Mouse (Mus musculus): ENCODE data around the gene Zfp260. TPM values are rescaled to one million over a fixed set of nuclear protein-coding genes. Genes with fewer than 3 reads are reported as not detected.

Zfp260 gene
- polyA plus RNA-seq, 1 experiment from 2014 or later = 48.6 TPM

DNA sequence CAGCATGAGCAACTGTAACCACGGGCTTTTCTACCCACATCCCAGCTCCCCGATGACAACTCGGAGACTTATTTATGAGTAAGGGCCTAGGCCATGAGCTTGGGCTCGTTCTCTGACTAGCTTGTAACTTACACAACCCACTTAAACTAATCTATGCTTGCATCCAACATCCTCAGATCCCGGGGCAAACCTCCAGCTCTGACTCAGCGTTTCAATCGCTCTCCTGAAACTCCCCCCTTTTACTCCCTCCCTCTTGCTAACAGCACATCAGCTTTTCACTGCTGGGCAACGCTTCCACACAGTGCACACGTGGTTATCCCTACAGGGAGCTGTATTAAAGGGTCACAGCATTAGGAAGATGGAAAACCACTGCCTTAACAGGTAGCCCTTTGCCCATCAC lies 8.1 kb upstream of the Zfp260 start:
- Histone ChIP-seq H3K27ac (ENCODE audit: low read depth, low read length) (no peak overlapping the region), H3K9ac (ENCODE audit: low read depth, low read length) (no peak overlapping the region), H3K4me3 (ENCODE audit: low read depth, low read length) (no peak overlapping the region), H3K27me3 (replicated peaks; ENCODE audit: control insufficient read depth, insufficient read depth, low read length) (no peaks in the 10 kb centered on the region), H3K36me3 (ENCODE audit: control insufficient read depth, insufficient read depth, low read length) (peaks cover 15% of the 10 kb centered on the region), H3K9me3 (ENCODE audit: control insufficient read depth, low read length) (no peaks in the 10 kb centered on the region), H3K4me1 (replicated peaks; ENCODE audit: control insufficient read depth, insufficient read depth, low read length) (peaks cover 9% of the 10 kb centered on the region; the same call in 1 of the 2 replicates), H3K4me2 (no peak overlapping the region)
- ATAC-seq (replicated peaks; ENCODE audit: low FRiP score) (no peak), DNase-seq (ENCODE audit: low spot score) (no peak)
- WGBS = 88% methylated on average over 9 of the region's 9 CpGs

DNA sequence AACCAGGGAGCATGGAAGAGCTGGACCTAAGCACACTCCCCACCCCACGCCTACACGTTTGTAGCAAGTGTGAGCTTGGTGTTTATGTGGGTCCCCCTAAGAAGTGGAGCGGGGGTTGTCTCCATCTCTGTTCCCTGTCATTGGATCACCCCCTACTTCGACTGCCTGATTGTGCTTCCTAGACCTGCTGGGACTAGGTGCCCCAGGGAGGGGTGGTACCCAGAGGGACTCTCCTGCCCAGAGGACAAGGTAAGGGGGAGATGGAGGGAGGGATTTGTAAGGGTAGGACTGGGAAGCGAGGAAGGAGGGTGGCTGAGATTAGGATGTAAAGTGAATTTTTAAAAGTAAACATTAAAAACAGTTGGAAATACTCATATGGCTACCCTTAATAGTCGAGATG lies 5.2 kb upstream of the Zfp260 start:
- peaks cover 15% of the 10 kb centered on the region; the same call in 1 of the 2 replicates for H3K4me1 ChIP-seq (replicated peaks; ENCODE audit: control insufficient read depth, insufficient read depth, low read length)
- no peaks in the 10 kb centered on the region for H3K27me3 ChIP-seq (replicated peaks; ENCODE audit: control insufficient read depth, insufficient read depth, low read length)
- peaks cover 13% of the 10 kb centered on the region for H3K36me3 ChIP-seq (ENCODE audit: control insufficient read depth, insufficient read depth, low read length)
- ATAC-seq (replicated peaks; ENCODE audit: low FRiP score) (no peak), DNase-seq (ENCODE audit: low spot score) (no peak)
- H3K9ac ChIP-seq (ENCODE audit: low read depth, low read length) = peak overlapping the region; percentile 77
- no peaks in the 10 kb centered on the region for H3K9me3 ChIP-seq (ENCODE audit: control insufficient read depth, low read length)
- peak overlapping the region; percentile 71 for H3K4me3 ChIP-seq (ENCODE audit: low read depth, low read length)
- no peak overlapping the region for H3K27ac ChIP-seq (ENCODE audit: low read depth, low read length)
- H3K4me2 ChIP-seq = peak overlapping the region; percentile 87
- WGBS = 22% methylated on average over 6 of the region's 6 CpGs

DNA sequence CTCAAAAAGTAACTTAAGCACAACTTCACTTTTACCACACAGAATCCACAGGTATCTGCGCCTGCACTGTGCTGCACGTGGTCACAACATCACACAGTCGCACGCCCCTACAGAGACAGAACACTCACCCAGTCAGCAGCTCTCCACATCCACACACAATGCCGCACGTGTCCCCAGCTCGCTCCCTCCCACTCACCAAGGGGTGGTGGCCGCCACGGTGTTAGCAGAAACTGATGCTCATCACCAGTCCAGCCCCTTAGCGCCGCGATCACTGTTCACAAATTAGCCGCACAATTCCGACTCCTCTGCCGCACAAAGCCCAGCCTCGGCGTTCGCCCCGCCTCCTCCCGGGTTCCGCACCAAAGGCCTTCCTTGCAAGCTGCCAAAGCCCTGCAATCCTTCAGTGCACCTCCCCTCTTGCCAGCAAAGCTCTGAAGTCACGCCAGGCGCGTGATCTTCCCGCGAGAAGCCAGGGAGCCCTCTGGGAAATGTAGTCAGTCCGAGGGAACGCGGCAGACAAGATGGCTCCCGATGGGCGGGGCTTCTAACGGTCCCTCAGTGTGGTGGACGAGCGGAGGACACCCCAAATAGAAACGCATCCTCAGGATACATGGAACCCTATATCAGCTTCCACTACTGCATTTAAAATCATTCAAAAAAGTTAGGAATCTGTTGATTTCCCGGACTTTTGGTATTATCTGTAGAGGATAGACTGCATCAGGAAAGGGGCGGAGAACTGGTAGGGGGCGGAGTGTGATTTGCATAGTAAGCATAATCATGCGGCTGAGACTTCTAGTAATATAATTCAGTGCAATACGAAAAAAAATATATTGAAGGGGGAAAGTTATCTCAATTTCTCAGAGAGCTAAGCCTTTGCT lies 4.2 kb upstream of the Zfp260 start, which contains the start of the genes Gm26920 and Zfp566:
Gene Gm26920 (minus strand): TSS at position 319 of the 878 bp plus-strand sequence.
Gene Zfp566 (minus strand): TSS at position 436 of the 878 bp plus-strand sequence.
- no peaks in the 10 kb centered on the region for H3K27me3 ChIP-seq (replicated peaks; ENCODE audit: control insufficient read depth, insufficient read depth, low read length)
- peak; percentile 93 for ATAC-seq (replicated peaks; ENCODE audit: low FRiP score)

GRCm38 (mm10) chr7:30090970-30091585 lies 3.5 kb upstream of the Zfp260 start:
- 5% methylated on average over 9 of the region's 9 CpGs for WGBS
- DNase-seq (ENCODE audit: low spot score) (no peak), ATAC-seq (replicated peaks; ENCODE audit: low FRiP score) (no peak)
- H3K36me3 ChIP-seq (ENCODE audit: control insufficient read depth, insufficient read depth, low read length) = peaks cover 5% of the 10 kb centered on the region; the same call in 1 of the 2 replicates
- peak overlapping the region; percentile 71; the same call in 1 of the 2 replicates for H3K27ac ChIP-seq (ENCODE audit: low read depth, low read length)
- peak overlapping the region; percentile 71 for H3K4me3 ChIP-seq (ENCODE audit: low read depth, low read length)
- peak overlapping the region; percentile 87 for H3K4me2 ChIP-seq
- peaks cover 19% of the 10 kb centered on the region; the same call in 1 of the 2 replicates for H3K4me1 ChIP-seq (replicated peaks; ENCODE audit: control insufficient read depth, insufficient read depth, low read length)
- H3K9ac ChIP-seq (ENCODE audit: low read depth, low read length) = peak overlapping the region; percentile 27
- H3K9me3 ChIP-seq (ENCODE audit: control insufficient read depth, low read length) = no peaks in the 10 kb centered on the region
- no peaks in the 10 kb centered on the region for H3K27me3 ChIP-seq (replicated peaks; ENCODE audit: control insufficient read depth, insufficient read depth, low read length)

More for the DNA sequence above, 4.2 kb upstream of the Zfp260 start, which contains the start of the genes Gm26920 and Zfp566:
- Histone ChIP-seq H3K4me1 (replicated peaks; ENCODE audit: control insufficient read depth, insufficient read depth, low read length) (peaks cover 15% of the 10 kb centered on the region; the same call in 1 of the 2 replicates), H3K4me3 (ENCODE audit: low read depth, low read length) (peak within 1 kb of the TSS; percentile 71), H3K27ac (ENCODE audit: low read depth, low read length) (peak within 1 kb of the TSS; percentile 71), H3K36me3 (ENCODE audit: control insufficient read depth, insufficient read depth, low read length) (peaks cover 9% of the 10 kb centered on the region), H3K9ac (ENCODE audit: low read depth, low read length) (peak within 1 kb of the TSS; percentile 77), H3K9me3 (ENCODE audit: control insufficient read depth, low read length) (no peaks in the 10 kb centered on the region), H3K4me2 (peak within 1 kb of the TSS; percentile 87)
- WGBS = under 1% methylated on average over 40 of the region's 40 CpGs
- peak; percentile 97 for DNase-seq (ENCODE audit: low spot score)

GRCm38 (mm10) chr7:30092666-30093065 lies 1.9 kb upstream of the Zfp260 start:
- no peak for DNase-seq (ENCODE audit: low spot score)
- Histone ChIP-seq H3K9ac (ENCODE audit: low read depth, low read length) (no peak overlapping the region), H3K4me2 (no peak overlapping the region), H3K27ac (ENCODE audit: low read depth, low read length) (no peak overlapping the region), H3K36me3 (ENCODE audit: control insufficient read depth, insufficient read depth, low read length) (no peaks in the 10 kb centered on the region), H3K27me3 (replicated peaks; ENCODE audit: control insufficient read depth, insufficient read depth, low read length) (no peaks in the 10 kb centered on the region), H3K4me1 (replicated peaks; ENCODE audit: control insufficient read depth, insufficient read depth, low read length) (peaks cover 26% of the 10 kb centered on the region), H3K4me3 (ENCODE audit: low read depth, low read length) (no peak overlapping the region), H3K9me3 (ENCODE audit: control insufficient read depth, low read length) (no peaks in the 10 kb centered on the region)
- no peak for ATAC-seq (replicated peaks; ENCODE audit: low FRiP score)
- WGBS = 79% methylated on average over 9 of the region's 9 CpGs

DNA sequence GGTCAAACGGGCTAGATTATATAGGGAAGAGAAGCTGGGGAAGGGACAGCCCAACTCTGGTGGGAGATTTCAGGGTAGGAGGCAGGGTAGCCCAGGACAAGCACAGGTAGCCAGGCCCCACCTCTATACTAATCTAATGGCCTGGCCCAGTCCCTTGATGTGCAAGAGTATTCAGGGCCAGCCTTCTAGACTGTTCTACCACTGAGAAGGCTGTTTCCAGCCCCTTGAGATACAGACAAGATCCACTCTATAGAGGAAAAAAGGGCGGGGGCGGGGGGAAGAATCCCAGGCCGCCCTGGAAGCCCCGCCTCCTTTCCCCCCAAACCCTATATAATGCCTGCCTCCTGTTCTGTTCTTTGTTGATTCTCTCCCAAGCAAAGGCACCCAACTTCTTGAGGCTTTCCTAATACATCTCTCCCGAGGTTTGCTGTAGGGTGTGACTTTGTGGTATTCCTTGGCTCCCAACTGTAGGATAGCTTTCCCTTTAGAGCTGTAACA lies 610 bp upstream of the Zfp260 start:
- peaks cover 4% of the 10 kb centered on the region; the same call in 1 of the 2 replicates for H3K36me3 ChIP-seq (ENCODE audit: control insufficient read depth, insufficient read depth, low read length)
- H3K27me3 ChIP-seq (replicated peaks; ENCODE audit: control insufficient read depth, insufficient read depth, low read length) = no peaks in the 10 kb centered on the region
- no peak overlapping the region for H3K27ac ChIP-seq (ENCODE audit: low read depth, low read length)
- ATAC-seq (replicated peaks; ENCODE audit: low FRiP score) (no peak), DNase-seq (ENCODE audit: low spot score) (no peak)
- H3K4me1 ChIP-seq (replicated peaks; ENCODE audit: control insufficient read depth, insufficient read depth, low read length) = peaks cover 26% of the 10 kb centered on the region
- H3K4me3 ChIP-seq (ENCODE audit: low read depth, low read length) = peak overlapping the region; percentile 59
- H3K4me2 ChIP-seq = peak overlapping the region; percentile 81
- peak overlapping the region; percentile 55 for H3K9ac ChIP-seq (ENCODE audit: low read depth, low read length)
- H3K9me3 ChIP-seq (ENCODE audit: control insufficient read depth, low read length) = no peaks in the 10 kb centered on the region
- 69% methylated on average over 6 of the region's 6 CpGs for WGBS

GRCm38 (mm10) chr7:30095551-30096125 lies 1.1 kb downstream of the Zfp260 start:
- no peak for DNase-seq (ENCODE audit: low spot score)
- H3K4me3 ChIP-seq (ENCODE audit: low read depth, low read length) = peak overlapping the region; percentile 59
- H3K4me2 ChIP-seq = peak overlapping the region; percentile 81
- no peak for ATAC-seq (replicated peaks; ENCODE audit: low FRiP score)
- no peaks in the 10 kb centered on the region for H3K27me3 ChIP-seq (replicated peaks; ENCODE audit: control insufficient read depth, insufficient read depth, low read length)
- WGBS = 16% methylated on average over 5 of the region's 5 CpGs
- no peak overlapping the region for H3K27ac ChIP-seq (ENCODE audit: low read depth, low read length)
- H3K4me1 ChIP-seq (replicated peaks; ENCODE audit: control insufficient read depth, insufficient read depth, low read length) = peaks cover 20% of the 10 kb centered on the region
- peaks cover 11% of the 10 kb centered on the region; the same call in 1 of the 2 replicates for H3K36me3 ChIP-seq (ENCODE audit: control insufficient read depth, insufficient read depth, low read length)
- no peaks in the 10 kb centered on the region for H3K9me3 ChIP-seq (ENCODE audit: control insufficient read depth, low read length)
- H3K9ac ChIP-seq (ENCODE audit: low read depth, low read length) = peak overlapping the region; percentile 60

- 87% methylated on average over 13 of the region's 13 CpGs for WGBS
- Histone ChIP-seq H3K9ac (ENCODE audit: low read depth, low read length) (no peak overlapping the region), H3K4me3 (ENCODE audit: low read depth, low read length) (no peak overlapping the region), H3K4me2 (no peak overlapping the region), H3K27ac (ENCODE audit: low read depth, low read length) (no peak overlapping the region), H3K9me3 (ENCODE audit: control insufficient read depth, low read length) (peaks cover 7% of the 10 kb centered on the region; the same call in 1 of the 2 replicates), H3K36me3 (ENCODE audit: control insufficient read depth, insufficient read depth, low read length) (peaks cover 39% of the 10 kb centered on the region), H3K4me1 (replicated peaks; ENCODE audit: control insufficient read depth, insufficient read depth, low read length) (peaks cover 14% of the 10 kb centered on the region), H3K27me3 (replicated peaks; ENCODE audit: control insufficient read depth, insufficient read depth, low read length) (no peaks in the 10 kb centered on the region)
- DNase-seq (ENCODE audit: low spot score) = no peak
- ATAC-seq (replicated peaks; ENCODE audit: low FRiP score) = no peak
Observed at GRCm38 (mm10) chr7:30099297-30099696, 4.7 kb downstream of the Zfp260 start.

All from liver, embryonic 11.5 days (tissue).